Mouse (Mus musculus) c-Kit-positive CD71-positive TER-119-negative erythroid progenitor cells, embryonic 14.5 days (primary cell): ENCODE results near the gene Tspan11.

Experiments
- DNase-seq: peaks from one replicate; pipeline ENCODE4 v3.0.0-alpha.2; 2013; ENCODE audit warnings: low read depth

The Tspan11 gene

GRCm38 (mm10) chr6:127933841-127934240, 46.5 kb downstream of the Tspan11 start:
- DNase-seq: no peak

- no peak for DNase-seq
Observed at GRCm38 (mm10) chr6:127935105-127935504, 47.7 kb downstream of the Tspan11 start.

GRCm38 (mm10) chr6:127942421-127942820, 55.0 kb downstream of the Tspan11 start:
- DNase-seq: no peak

- DNase-seq: peak; percentile 17
Observed at GRCm38 (mm10) chr6:127945725-127946124, 58.3 kb downstream of the Tspan11 start.

- DNase-seq: no peak
Observed at GRCm38 (mm10) chr6:127948656-127949055, 61.3 kb downstream of the Tspan11 start.

- DNase-seq: no peak
Observed at GRCm38 (mm10) chr6:127949885-127950284, 62.5 kb downstream of the Tspan11 start.

GRCm38 (mm10) chr6:127953071-127953470, 65.7 kb downstream of the Tspan11 start:
- DNase-seq: no peak

GRCm38 (mm10) chr6:127956172-127956571, 68.8 kb downstream of the Tspan11 start:
- no peak for DNase-seq

- DNase-seq: no peak
Observed at GRCm38 (mm10) chr6:127960203-127960602, 72.8 kb downstream of the Tspan11 start.

- no peak for DNase-seq
Observed at GRCm38 (mm10) chr6:127965497-127965896, 78.1 kb downstream of the Tspan11 start.

- no peak for DNase-seq
Observed at GRCm38 (mm10) chr6:127969709-127970108, 82.3 kb downstream of the Tspan11 start.

GRCm38 (mm10) chr6:127970120-127970519, 82.7 kb downstream of the Tspan11 start:
- peak; percentile 24 for DNase-seq

- no peak for DNase-seq
Observed at GRCm38 (mm10) chr6:127970848-127971247, 83.5 kb downstream of the Tspan11 start.

- no peak for DNase-seq
Observed at GRCm38 (mm10) chr6:127971931-127972330, 84.5 kb downstream of the Tspan11 start.

- DNase-seq: no peak
Observed at GRCm38 (mm10) chr6:127973553-127973952, 86.2 kb downstream of the Tspan11 start.

- DNase-seq: no peak
Observed at GRCm38 (mm10) chr6:127974000-127974399, 86.6 kb downstream of the Tspan11 start.

- no peak for DNase-seq
Observed at GRCm38 (mm10) chr6:127976695-127977094, 89.3 kb downstream of the Tspan11 start.

- DNase-seq: no peak
Observed at GRCm38 (mm10) chr6:127978941-127979340, 91.6 kb downstream of the Tspan11 start.

- no peak for DNase-seq
Observed at GRCm38 (mm10) chr6:127979831-127980230, 92.4 kb downstream of the Tspan11 start.

- no peak for DNase-seq
Observed at GRCm38 (mm10) chr6:127980381-127981045, 93.1 kb downstream of the Tspan11 start.

- no peak for DNase-seq
Observed at GRCm38 (mm10) chr6:127981176-127981575, 93.8 kb downstream of the Tspan11 start.

- DNase-seq: no peak
Observed at GRCm38 (mm10) chr6:127986357-127986756, 99.0 kb downstream of the Tspan11 start.

- no peak for DNase-seq
Observed at GRCm38 (mm10) chr6:127987374-127987773, 100.0 kb downstream of the Tspan11 start.

GRCm38 (mm10) chr6:127988944-127989494, 101.6 kb downstream of the Tspan11 start:
- DNase-seq: no peak
